9 mouse cellular contexts compared by ENCODE assay signal in the genomic region with DNA sequence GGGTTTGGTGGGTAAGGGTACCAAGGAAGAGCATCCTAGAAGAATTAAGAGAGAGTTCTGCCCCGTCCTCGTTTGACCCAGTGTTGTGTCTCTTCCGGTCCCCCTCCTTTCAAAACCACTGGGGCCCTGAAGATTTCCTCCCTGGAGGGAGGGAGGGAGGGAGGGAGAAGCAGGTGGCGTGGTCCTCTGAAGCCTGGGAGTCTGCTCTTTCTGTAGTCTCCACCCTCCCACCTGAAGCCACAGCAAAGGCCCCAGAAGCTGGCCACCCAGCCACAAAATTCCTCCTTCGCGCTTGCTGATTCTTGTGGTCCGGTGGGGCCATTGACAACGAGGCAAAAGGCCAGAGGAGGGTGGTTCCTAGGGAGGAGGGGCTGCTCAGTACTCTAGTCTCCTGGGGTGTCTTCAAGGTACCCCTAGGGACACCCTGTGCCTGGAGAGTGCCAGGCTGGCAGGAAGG. TPM values are rescaled to one million over a fixed set of nuclear protein-coding genes. Genes with fewer than 3 reads are reported as not detected.
DNase-seq lines count a peak whose midpoint lies in the region; ATAC-seq and TF ChIP-seq lines count a peak whose summit lies in the region.
"Had no signal": no experiment of that assay in that cellular context is flagged by ENCODE, and none has a peak within 500 bp of the region (broad histone marks: within the 10 kb centered on the region; RNA-seq: fewer than 3 reads in every experiment).

No protein-coding gene starts in this region.

- peak overlapping the region; percentile 71 for H3K4me2 ChIP-seq in kidney, embryonic 14.5 days (replicated peaks; ENCODE audit: low read depth, low read length)

- H3K4me1 ChIP-seq in ES-E14 (ENCODE audit: control insufficient read depth in 2 of 2, insufficient read depth in 2 of 2, low read length in 2 of 2, poor library complexity in 1 of 2): peaks cover 4 to 19% of the 10 kb centered on the region in 2 experiments; a peak in 3 of 4 replicates
- H3K4me1 ChIP-seq in heart, adult 2 months (ENCODE audit: control insufficient read depth, insufficient read depth, low read length): peaks cover 23% of the 10 kb centered on the region
- H3K4me1 ChIP-seq in kidney, embryonic 14.5 days (ENCODE audit: control insufficient read depth, insufficient read depth, low read length): peaks cover 18% of the 10 kb centered on the region

- H3K9ac ChIP-seq in ES-E14 (ENCODE audit: insufficient read depth, low read depth, low read length, poor library complexity, severe bottlenecking): peak overlapping the region; percentile 80
- peak overlapping the region; percentile 85 for H3K9ac ChIP-seq in heart, adult 2 months (ENCODE audit: low read depth, low read length)
- H3K9ac ChIP-seq in kidney, embryonic 14.5 days (ENCODE audit: low read depth, low read length): no peak overlapping the region

- 28% methylated on average over 8 of the region's 8 CpGs for WGBS in heart, adult 2 months
- WGBS in kidney, embryonic 14.5 days: 18% methylated on average over 8 of the region's 8 CpGs

- no peak for ATAC-seq in kidney, embryonic 14.5 days (ENCODE audit: low FRiP score, low TSS enrichment)
- 0 out of 2 replicates have a peak, but pooled peaks have one; percentile 3 for ATAC-seq in megakaryocyte progenitor cell, adult 5-6 weeks (replicated peaks; ENCODE audit: poor library complexity)

- intact Hi-C loops in heart, adult 2 months (cut with DNase I): no loop called here

- H3K79me2 ChIP-seq in heart, adult 2 months (replicated peaks; ENCODE audit: control insufficient read depth, insufficient read depth, low read length): no peaks in the 10 kb centered on the region

- no peaks in the 10 kb centered on the region for H3K27me3 ChIP-seq in heart, adult 2 months (ENCODE audit: control insufficient read depth, insufficient read depth, low read length)
- H3K27me3 ChIP-seq in kidney, embryonic 14.5 days (ENCODE audit: control insufficient read depth, insufficient read depth, low read length): 0 out of 2 replicates have a peak, but pooled peaks cover 5% of the 10 kb centered on the region

- TF ChIP-seq EP300 in heart, adult 2 months (IDR thresholded peaks at IDR 0.05; ENCODE audit: insufficient read depth, low read depth, low read length): no peak

- peak; percentile 38; the same call in 1 of the 2 replicates for TF ChIP-seq POLR2A in heart, adult 2 months (IDR thresholded peaks at IDR 0.05; ENCODE audit: insufficient read depth, low read depth, low read length)

- H3K9me3 ChIP-seq in ES-E14 (ENCODE audit: control insufficient read depth, insufficient read depth, low read depth, low read length): no peaks in the 10 kb centered on the region
- H3K9me3 ChIP-seq in kidney, embryonic 14.5 days (ENCODE audit: control insufficient read depth, low read length): no peaks in the 10 kb centered on the region

- no peak for TF ChIP-seq CTCF in heart, adult 2 months (IDR thresholded peaks at IDR 0.05)

- in situ Hi-C loops in ES-E14 (cut with MboI; ENCODE audit: low sequenced_read_pairs in 2 of 2, unreplicated experiment in 2 of 2): no loop called here

- no peaks in the 10 kb centered on the region for H3K36me3 ChIP-seq in ES-E14 (ENCODE audit: control insufficient read depth, insufficient read depth, low read length, poor library complexity, severe bottlenecking)
- H3K36me3 ChIP-seq in heart, adult 2 months (ENCODE audit: control insufficient read depth, insufficient read depth, low read length): no peaks in the 10 kb centered on the region
- H3K36me3 ChIP-seq in kidney, embryonic 14.5 days (ENCODE audit: control insufficient read depth, insufficient read depth, low read length): no peaks in the 10 kb centered on the region

- DNase-seq in adrenal gland, postnatal 14 days: peak; percentile 78
- no peak for DNase-seq in adrenal gland, postnatal 36 days
- DNase-seq in ES-E14 (ENCODE audit: low read depth, low spot score): no peak
- peak; percentile 64 to 75 for DNase-seq in heart, adult 2 months
- no peak for DNase-seq in c-Kit-positive CD71-positive TER-119-positive erythroid progenitor cells, embryonic 14.5 days (ENCODE audit: low spot score)
- DNase-seq in right cerebral cortex, adult 2 months (ENCODE audit: low spot score in 2 of 2): no peak

- peak overlapping the region; percentile 82 to 86 for H3K4me3 ChIP-seq in ES-E14 (ENCODE audit: insufficient read depth in 1 of 2, low read depth in 1 of 2, low read length in 2 of 2, poor library complexity in 1 of 2, severe bottlenecking in 1 of 2)
- H3K4me3 ChIP-seq in heart, adult 2 months: peak overlapping the region; percentile 71
- peak overlapping the region; percentile 38 for H3K4me3 ChIP-seq in kidney, embryonic 14.5 days (ENCODE audit: low read length)

- no peak overlapping the region for H3K27ac ChIP-seq in ES-E14 (ENCODE audit: insufficient read depth, low read depth, low read length, poor library complexity, severe bottlenecking)
- peak overlapping the region; percentile 97 for H3K27ac ChIP-seq in heart, adult 2 months
- H3K27ac ChIP-seq in kidney, embryonic 14.5 days (ENCODE audit: low read depth, low read length): no peak overlapping the region; the same call in 1 of the 2 replicates

TF ChIP-seq in ES-E14, 5 proteins besides CTCF, POLR2A, EP300 and RAD21:
- TF ChIP-seq HCFC1 (IDR thresholded peaks at IDR 0.05; ENCODE audit: borderline replicate concordance, insufficient read depth, low read length) (no peak), ZC3H11A (IDR thresholded peaks at IDR 0.05; ENCODE audit: borderline replicate concordance, low read depth, low read length) (no peak), MAFK (IDR thresholded peaks at IDR 0.05; ENCODE audit: insufficient read depth, low read depth, low read length) (no peak), ZNF384 (IDR thresholded peaks at IDR 0.05; ENCODE audit: low read depth, low read length) (no peak), CHD2 (IDR thresholded peaks at IDR 0.05; ENCODE audit: low read depth, low read length) (no peak)

RNA-seq across cellular contexts. Expression of a gene that starts 1.3 kb away (rescaled TPM):
- 73.0 and 118 TPM in 2 replicates for total RNA-seq in adrenal gland, postnatal 14 days (2021)
- total RNA-seq in adrenal gland, postnatal 36 days (2021): 100 to 1,000 TPM in 1 of 2 experiments, 10 to 100 TPM in 1; 52.5 to 126 TPM
- 43.6 and 45.7 TPM in 2 replicates for total RNA-seq in ES-E14 (2012; rRNA removed)
- total RNA-seq in heart, adult 2 months (2021): 10 to 100 TPM; 63.3 to 70.2 TPM
- 7.8 and 8.5 TPM in 2 replicates for polyA plus RNA-seq in heart, adult 2 months (2012; rRNA removed)
- polyA plus RNA-seq in kidney, embryonic 14.5 days (2014; fragmentation: Nextera tagmentation; extraction: Ambion mirVana): 10.0 and 14.0 TPM in 2 replicates
- total RNA-seq in megakaryocyte progenitor cell, adult 5-6 weeks (2015): 25.8 and 30.0 TPM in 2 replicates
- total RNA-seq in megakaryocyte progenitor cell, adult 5-6 weeks (2017): 40.2 and 58.9 TPM in 2 replicates

RNA-seq across cellular contexts. Expression of a gene that starts 12.0 kb away (rescaled TPM):
- total RNA-seq in adrenal gland, postnatal 14 days (2021): not detected in 2 replicates
- not detected for total RNA-seq in adrenal gland, postnatal 36 days (2021)
- not detected in 2 replicates for total RNA-seq in ES-E14 (2012; rRNA removed)
- not detected for total RNA-seq in heart, adult 2 months (2021)
- polyA plus RNA-seq in heart, adult 2 months (2012; rRNA removed): 0.33 and 0.47 TPM in 2 replicates
- polyA plus RNA-seq in kidney, embryonic 14.5 days (2014; fragmentation: Nextera tagmentation; extraction: Ambion mirVana): not detected in 2 replicates
- total RNA-seq in megakaryocyte progenitor cell, adult 5-6 weeks (2015): not detected in 2 replicates
- not detected in 2 replicates for total RNA-seq in megakaryocyte progenitor cell, adult 5-6 weeks (2017)
- total RNA-seq: left cerebral cortex, postnatal 14 days had no signal

RNA-seq across cellular contexts. Expression of a gene that starts 30.6 kb away (rescaled TPM):
- not detected in 2 replicates for total RNA-seq in adrenal gland, postnatal 14 days (2021)
- not detected for total RNA-seq in adrenal gland, postnatal 36 days (2021)
- total RNA-seq in ES-E14 (2012; rRNA removed): not detected in 2 replicates
- total RNA-seq in heart, adult 2 months (2021): not detected
- polyA plus RNA-seq in heart, adult 2 months (2012; rRNA removed): not detected in 2 replicates
- not detected in 2 replicates for polyA plus RNA-seq in kidney, embryonic 14.5 days (2014; fragmentation: Nextera tagmentation; extraction: Ambion mirVana)
- total RNA-seq in megakaryocyte progenitor cell, adult 5-6 weeks (2015): not detected in 2 replicates
- not detected in 2 replicates for total RNA-seq in megakaryocyte progenitor cell, adult 5-6 weeks (2017)
- total RNA-seq: left cerebral cortex, postnatal 14 days had no signal

RNA-seq across cellular contexts. Expression of a gene that starts 41.9 kb away (rescaled TPM):
- not detected in 2 replicates for total RNA-seq in adrenal gland, postnatal 14 days (2021)
- not detected for total RNA-seq in adrenal gland, postnatal 36 days (2021)
- 2.5 and 2.9 TPM in 2 replicates for total RNA-seq in ES-E14 (2012; rRNA removed)
- not detected for total RNA-seq in heart, adult 2 months (2021)
- polyA plus RNA-seq in heart, adult 2 months (2012; rRNA removed): 0.90 and 2.0 TPM in 2 replicates
- polyA plus RNA-seq in kidney, embryonic 14.5 days (2014; fragmentation: Nextera tagmentation; extraction: Ambion mirVana): not detected in 2 replicates
- not detected in 2 replicates for total RNA-seq in megakaryocyte progenitor cell, adult 5-6 weeks (2015)
- total RNA-seq in megakaryocyte progenitor cell, adult 5-6 weeks (2017): not detected in 2 replicates
- total RNA-seq: left cerebral cortex, postnatal 14 days had no signal

RNA-seq across cellular contexts. Expression of a gene that starts 56.8 kb away (rescaled TPM):
- total RNA-seq in adrenal gland, postnatal 14 days (2021): 1.7 and 3.3 TPM in 2 replicates
- total RNA-seq in adrenal gland, postnatal 36 days (2021): 1 to 10 TPM; 1.3 to 1.8 TPM
- total RNA-seq in ES-E14 (2012; rRNA removed): 0.76 and 1.7 TPM in 2 replicates
- not detected for total RNA-seq in heart, adult 2 months (2021)
- 0.18 and 0.20 TPM in 2 replicates for polyA plus RNA-seq in heart, adult 2 months (2012; rRNA removed)
- 0.45 and 0.51 TPM in 2 replicates for polyA plus RNA-seq in kidney, embryonic 14.5 days (2014; fragmentation: Nextera tagmentation; extraction: Ambion mirVana)
- not detected in 2 replicates for total RNA-seq in megakaryocyte progenitor cell, adult 5-6 weeks (2015)
- not detected in 2 replicates for total RNA-seq in megakaryocyte progenitor cell, adult 5-6 weeks (2017)

Comparison
In these comparisons a context has a peak if more than half of its experiments do, and no peak if none do; other contexts are left out.
1. DNase-seq: peak in adrenal gland, postnatal 14 days (single experiment) and heart, adult 2 months (2 of 2); none in adrenal gland, postnatal 36 days (0 of 2), ES-E14 (single experiment), c-Kit-positive CD71-positive TER-119-positive erythroid progenitor cells, embryonic 14.5 days (single experiment) and right cerebral cortex, adult 2 months (0 of 2).
2. Peak in every context shown above with its lines, with median percentiles within 50 percentile points of each other: H3K4me3 ChIP-seq.